Mouse (Mus musculus) MEL (cell line): ENCODE measurements around the gene Card10. TPM values are rescaled to one million over a fixed set of nuclear protein-coding genes. Genes with fewer than 3 reads are reported as not detected.
"Not testable (repeated sequence)": the region's sequence is repeated elsewhere in the genome, so short reads cannot be mapped to it uniquely, and the experiment has no call there.

Experiments used
- DNase-seq: peaks from one replicate; pipeline ENCODE4 v3.0.0; 2011; ENCODE audit warnings: low read depth, low spot score
- H3K27ac ChIP-seq: 2 replicates; pipeline ENCODE4 v1.5.1; 2012; ENCODE audit warnings: low read depth, mild to moderate bottlenecking, control low read depth, low read length, moderate library complexity; ENCODE audit not compliant: control insufficient read depth
- H3K27me3 ChIP-seq, 2 experiments: fragments of 150-350 bp in 1 of 2; sonication (generic) in 1 of 2; 2 replicates each; pipeline ENCODE4 v1.6.1; 2012; ENCODE audit warnings: low read length in 2 of 2, mild to moderate bottlenecking in 2 of 2, improper control_type of control experiment in 1 of 2, moderate library complexity in 1 of 2; ENCODE audit not compliant: insufficient read depth in 2 of 2, control insufficient read depth in 1 of 2
- H3K36me3 ChIP-seq, 2 experiments: 2 replicates each; pipeline ENCODE4 v1.6.1; 2012 to 2014; ENCODE audit warnings: low read length in 2 of 2, improper control_type of control experiment in 1 of 2, inconsistent platforms in 1 of 2, mild to moderate bottlenecking in 1 of 2; ENCODE audit not compliant: insufficient read depth in 2 of 2, control insufficient read depth in 1 of 2
- H3K4me1 ChIP-seq, 2 experiments: fragments of 150-350 bp in 1 of 2; sonication (generic) in 1 of 2; 2 replicates each; pipeline ENCODE4 v1.6.1; 2012; ENCODE audit warnings: low read length in 2 of 2, improper control_type of control experiment in 1 of 2, mild to moderate bottlenecking in 1 of 2; ENCODE audit not compliant: insufficient read depth in 2 of 2, control insufficient read depth in 1 of 2
- H3K4me3 ChIP-seq, 2 experiments: fragments of 150-350 bp in 1 of 2; sonication (generic) in 1 of 2; 2 replicates each; pipeline ENCODE4 v1.5.1; 2012; ENCODE audit warnings: low read depth in 2 of 2, low read length in 2 of 2, mild to moderate bottlenecking in 2 of 2, moderate library complexity in 2 of 2, control low read depth in 1 of 2, improper control_type of control experiment in 1 of 2; ENCODE audit not compliant: control insufficient read depth in 1 of 2, insufficient read depth in 1 of 2
- H3K79me2 ChIP-seq: 2 replicates; pipeline ENCODE4 v1.6.1; 2012; ENCODE audit warnings: mild to moderate bottlenecking, low read length, moderate library complexity; ENCODE audit not compliant: control insufficient read depth, poor library complexity, insufficient read depth
- H3K9ac ChIP-seq: 2 replicates; pipeline ENCODE4 v1.6.1; 2012; ENCODE audit warnings: low read depth, mild to moderate bottlenecking, control low read depth, low read length, moderate library complexity; ENCODE audit not compliant: control insufficient read depth, poor library complexity, severe bottlenecking
- H3K9me3 ChIP-seq: fragments of 150-350 bp; sonication (generic); replicated peaks from 2 replicates; pipeline ENCODE4 v1.6.1; 2012; ENCODE audit warnings: mild to moderate bottlenecking, low read length, improper control_type of control experiment, moderate library complexity; ENCODE audit not compliant: insufficient read depth
- CHD1 ChIP-seq: IDR thresholded peaks from 2 replicates; pipeline ENCODE4 v1.6.1; 2012; ENCODE audit warnings: low read depth, mild to moderate bottlenecking, inconsistent platforms, low read length, improper control_type of control experiment
- CTCF ChIP-seq, 3 experiments: IDR thresholded peaks in 2 of 3; conservative IDR thresholded peaks in 1 of 3; 2 replicates each; pipeline ENCODE4 v1.5.1; 2011 to 2012; ENCODE audit warnings: low read length in 3 of 3, low read depth in 2 of 3, mild to moderate bottlenecking in 2 of 3, improper control_type of control experiment in 1 of 3, inconsistent platforms in 1 of 3, mixed read lengths in 1 of 3, moderate library complexity in 1 of 3; ENCODE audit not compliant: control insufficient read depth in 1 of 3, insufficient read depth in 1 of 3, poor library complexity in 1 of 3, severe bottlenecking in 1 of 3
- EP300 ChIP-seq, 2 experiments: IDR thresholded peaks; 2 replicates each; pipeline ENCODE4 v1.6.1; 2011; ENCODE audit warnings: improper control_type of control experiment in 2 of 2, low read length in 2 of 2, low read depth in 1 of 2, mild to moderate bottlenecking in 1 of 2
- HCFC1 ChIP-seq: IDR thresholded peaks from 2 replicates; pipeline ENCODE4 v1.6.1; 2012; ENCODE audit warnings: low read depth, mild to moderate bottlenecking, inconsistent platforms, low read length, improper control_type of control experiment, moderate library complexity
- MAFK ChIP-seq: IDR thresholded peaks from 2 replicates; pipeline ENCODE4 v1.6.1; 2011; ENCODE audit warnings: low read depth, mild to moderate bottlenecking, low read length, improper control_type of control experiment, borderline replicate concordance
- NELFE ChIP-seq: IDR thresholded peaks from 2 replicates; pipeline ENCODE4 v1.6.1; 2011; ENCODE audit warnings: low read depth, low read length, improper control_type of control experiment
- NRF1 ChIP-seq: IDR thresholded peaks from 2 replicates; pipeline ENCODE4 v1.6.1; 2014; ENCODE audit warnings: low read depth, mild to moderate bottlenecking, inconsistent platforms, low read length, improper control_type of control experiment, moderate library complexity; ENCODE audit not compliant: poor library complexity, insufficient read depth, severe bottlenecking
- POLR2A ChIP-seq, 2 experiments: IDR thresholded peaks; 2 replicates each; pipeline ENCODE4 v1.6.1; 2011 to 2012; ENCODE audit warnings: low read length in 2 of 2, mild to moderate bottlenecking in 2 of 2, control low read depth in 1 of 2, improper control_type of control experiment in 1 of 2, low read depth in 1 of 2, moderate library complexity in 1 of 2; ENCODE audit not compliant: control insufficient read depth in 1 of 2, insufficient read depth in 1 of 2, poor library complexity in 1 of 2
- POLR2AphosphoS5 ChIP-seq: IDR thresholded peaks from 2 replicates; pipeline ENCODE4 v1.6.1; 2012; ENCODE audit warnings: low read depth, borderline replicate concordance, mild to moderate bottlenecking, inconsistent platforms, low read length, moderate library complexity, mixed read lengths
- RAD21 ChIP-seq: IDR thresholded peaks from 2 replicates; pipeline ENCODE4 v1.6.1; 2011; ENCODE audit warnings: mild to moderate bottlenecking, low read depth, low read length, improper control_type of control experiment
- RCOR1 ChIP-seq: IDR thresholded peaks from 2 replicates; pipeline ENCODE4 v1.6.1; 2012; ENCODE audit warnings: low read depth, mild to moderate bottlenecking, inconsistent platforms, low read length, improper control_type of control experiment
- SMC3 ChIP-seq: IDR thresholded peaks from 2 replicates; pipeline ENCODE4 v1.6.1; 2011; ENCODE audit warnings: low read depth, low read length, improper control_type of control experiment
- TAL1 ChIP-seq: IDR thresholded peaks from 2 replicates; pipeline ENCODE4 v1.6.1; 2012; ENCODE audit warnings: mild to moderate bottlenecking, inconsistent platforms, low read length, moderate library complexity, mixed read lengths
- TBP ChIP-seq: IDR thresholded peaks from 2 replicates; pipeline ENCODE4 v1.8.0; 2011; ENCODE audit warnings: low read depth, low read length, improper control_type of control experiment
- TCF12 ChIP-seq: IDR thresholded peaks from 2 replicates; pipeline ENCODE4 v1.6.1; 2014; ENCODE audit warnings: low read depth, mild to moderate bottlenecking, inconsistent platforms, low read length, improper control_type of control experiment, moderate library complexity
- UBTF ChIP-seq: IDR thresholded peaks from 2 replicates; pipeline ENCODE4 v1.6.1; 2012; ENCODE audit warnings: low read depth, mild to moderate bottlenecking, inconsistent platforms, low read length, improper control_type of control experiment, moderate library complexity, borderline replicate concordance; ENCODE audit not compliant: insufficient read depth
- USF1 ChIP-seq: IDR thresholded peaks from 2 replicates; pipeline ENCODE4 v1.6.1; 2014; ENCODE audit warnings: low read depth, mild to moderate bottlenecking, inconsistent platforms, low read length, improper control_type of control experiment, moderate library complexity
- ZC3H11A ChIP-seq: IDR thresholded peaks from 2 replicates; pipeline ENCODE4 v1.6.1; 2012; ENCODE audit warnings: low read depth, mild to moderate bottlenecking, inconsistent platforms, low read length, improper control_type of control experiment
- ZKSCAN1 ChIP-seq: IDR thresholded peaks from 2 replicates; pipeline ENCODE4 v1.6.1; 2012; ENCODE audit warnings: low read depth, mild to moderate bottlenecking, inconsistent platforms, low read length, improper control_type of control experiment, moderate library complexity
- ZMIZ1 ChIP-seq: IDR thresholded peaks from 2 replicates; pipeline ENCODE4 v1.6.1; 2012; ENCODE audit warnings: low read depth, mild to moderate bottlenecking, inconsistent platforms, low read length, improper control_type of control experiment, moderate library complexity
- ZNF384 ChIP-seq: IDR thresholded peaks from 2 replicates; pipeline ENCODE4 v1.6.1; 2012; ENCODE audit warnings: low read depth, mild to moderate bottlenecking, inconsistent platforms, low read length, improper control_type of control experiment
- polyA plus RNA-seq, 2 experiments: library from polyadenylated mRNA; stranded (reverse) in 1 of 2; unstranded in 1 of 2; fragments of >175 nt in 1 of 2; fragments of >200 nt in 1 of 2; gene quantifications; 2 replicates each; pipeline versions ENCODE4 v1.2.1 to v1.2.4; 2012; ENCODE audit warnings: low replicate concordance in 2 of 2, low read depth in 1 of 2; ENCODE audit not compliant: insufficient read length in 2 of 2, insufficient read depth in 1 of 2, missing spikeins in 1 of 2
- total RNA-seq: library from RNA; depleted of rRNA; stranded (reverse); fragments of 300-350 nt; gene quantifications from 2 replicates; pipeline ENCODE4 v1.2.3, GENCODE M21; 2012

Gene Card10
- total and polyA plus RNA-seq, 3 experiments = not detected

- H3K36me3 ChIP-seq = peaks cover 0 to 5% of the 10 kb centered on the region in 2 experiments; a peak in 2 of 4 replicates
- H3K79me2 ChIP-seq = no peaks in the 10 kb centered on the region
- H3K4me1 ChIP-seq = peaks cover 5 to 19% of the 10 kb centered on the region in 2 experiments
- H3K4me3 ChIP-seq = no peak overlapping the region
- peak; percentile 73 for DNase-seq
- H3K27ac ChIP-seq = no peak overlapping the region
- no peak overlapping the region for H3K9ac ChIP-seq
- H3K27me3 ChIP-seq = no peaks in the 10 kb centered on the region
- H3K9me3 ChIP-seq = no peaks in the 10 kb centered on the region
- no peak for TF ChIP-seq NELFE
- TF ChIP-seq TBP = no peak
- peak; percentile 71 for TF ChIP-seq ZC3H11A
- peak; percentile 79 for TF ChIP-seq RAD21
- TF ChIP-seq CTCF (IDR thresholded peaks at IDR 0.05 in 2 of 3, conservative IDR thresholded peaks at IDR 0.05 in 1 of 3; ENCODE audit: control insufficient read depth in 1 of 3, insufficient read depth in 1 of 3, low read depth in 2 of 3, low read length in 3 of 3, poor library complexity in 1 of 3, severe bottlenecking in 1 of 3) = peak; percentile 82 to 92 (median 92)
- TF ChIP-seq UBTF = no peak
- no peak for TF ChIP-seq ZNF384
- TF ChIP-seq POLR2AphosphoS5 = no peak
- TF ChIP-seq SMC3 = peak; percentile 86
- TF ChIP-seq MAFK = no peak
- TF ChIP-seq ZKSCAN1 = no peak
- no peak for TF ChIP-seq EP300 (IDR thresholded peaks at IDR 0.05; ENCODE audit: low read depth in 1 of 2, low read length in 2 of 2)
- TF ChIP-seq ZMIZ1 = no peak
- TF ChIP-seq POLR2A (IDR thresholded peaks at IDR 0.05; ENCODE audit: control insufficient read depth in 1 of 2, insufficient read depth in 1 of 2, low read depth in 1 of 2, low read length in 2 of 2, poor library complexity in 1 of 2) = no peak
- no peak for TF ChIP-seq USF1
- TF ChIP-seq HCFC1 = no peak
- TF ChIP-seq RCOR1 = no peak
- TF ChIP-seq TAL1 = no peak
- no peak for TF ChIP-seq NRF1
- no peak for TF ChIP-seq TCF12
- no peak for TF ChIP-seq CHD1
- TF ChIP-seq, all 39 proteins: peak for 4
Measured at GRCm38 (mm10) chr15:78848467-78848866, 45.6 kb upstream of the Card10 start.

GRCm38 (mm10) chr15:78846805-78847204 is 44.0 kb upstream of the Card10 start:
- H3K9me3 ChIP-seq = not testable (repeated sequence)
- peaks cover 5 to 11% of the 10 kb centered on the region in 2 experiments for H3K27me3 ChIP-seq

More at GRCm38 (mm10) chr15:78846805-78847204, 44.0 kb upstream of the Card10 start:
- not testable (repeated sequence) for H3K36me3 ChIP-seq, H3K79me2 ChIP-seq, H3K4me3 ChIP-seq, DNase-seq, H3K9ac ChIP-seq, H3K27ac ChIP-seq
- H3K4me1 ChIP-seq = peaks cover 5 to 29% of the 10 kb centered on the region in 2 experiments
